Mouse (Mus musculus): ENCODE measurements around the gene Gm12216. TPM values are rescaled to one million over a fixed set of nuclear protein-coding genes. Genes with fewer than 3 reads are reported as not detected.
A peak's percentile ranks its signal among the peaks of the same experiment; 100 is the strongest.

Gm12216 gene
- total RNA-seq, 1 experiment: 0.27 TPM

GRCm38 (mm10) chr11:53770125-53770791, 88.8 kb downstream of the Gm12216 start:
- H3K4me3 ChIP-seq (ENCODE audit: insufficient read depth in 1 of 2, low read depth in 1 of 2, low read length in 2 of 2, poor library complexity in 1 of 2, severe bottlenecking in 1 of 2): peak overlapping the region; percentile 91 to 92
- DNase-seq (ENCODE audit: low read depth, low spot score): no peak
- peaks cover 7 to 29% of the 10 kb centered on the region in 2 experiments; a peak in 2 of 4 replicates for H3K4me1 ChIP-seq (ENCODE audit: control insufficient read depth in 2 of 2, insufficient read depth in 2 of 2, low read length in 2 of 2, poor library complexity in 1 of 2)
- TF ChIP-seq MAFK (IDR thresholded peaks at IDR 0.05; ENCODE audit: insufficient read depth, low read depth, low read length) (no peak), ZC3H11A (IDR thresholded peaks at IDR 0.05; ENCODE audit: borderline replicate concordance, low read depth, low read length) (no peak), HCFC1 (IDR thresholded peaks at IDR 0.05; ENCODE audit: borderline replicate concordance, insufficient read depth, low read length) (no peak), CHD2 (IDR thresholded peaks at IDR 0.05; ENCODE audit: low read depth, low read length) (no peak), ZNF384 (IDR thresholded peaks at IDR 0.05; ENCODE audit: low read depth, low read length) (no peak)
- H3K27ac ChIP-seq (ENCODE audit: insufficient read depth, low read depth, low read length, poor library complexity, severe bottlenecking): peak overlapping the region; percentile 57; the same call in 1 of the 2 replicates
- H3K36me3 ChIP-seq (ENCODE audit: control insufficient read depth, insufficient read depth, low read length, poor library complexity, severe bottlenecking): peaks cover 37% of the 10 kb centered on the region
- in situ Hi-C loops (cut with MboI; ENCODE audit: low sequenced_read_pairs in 2 of 2, unreplicated experiment in 2 of 2): no loop called here
- no peaks in the 10 kb centered on the region for H3K9me3 ChIP-seq (ENCODE audit: control insufficient read depth, insufficient read depth, low read depth, low read length)
- peak overlapping the region; percentile 83 for H3K9ac ChIP-seq (ENCODE audit: insufficient read depth, low read depth, low read length, poor library complexity, severe bottlenecking)

GRCm38 (mm10) chr11:53769760-53770124, 89.3 kb downstream of the Gm12216 start, which contains the start of gene Irf1:
Irf1 (plus strand) TSS chr11:53770014.
- Histone ChIP-seq H3K9me3 (ENCODE audit: control insufficient read depth, insufficient read depth, low read depth, low read length) (no peaks in the 10 kb centered on the region), H3K27ac (ENCODE audit: insufficient read depth, low read depth, low read length, poor library complexity, severe bottlenecking) (peak within 1 kb of the TSS; percentile 57; the same call in 1 of the 2 replicates), H3K36me3 (ENCODE audit: control insufficient read depth, insufficient read depth, low read length, poor library complexity, severe bottlenecking) (peaks cover 33% of the 10 kb centered on the region), H3K4me3 (ENCODE audit: insufficient read depth in 1 of 2, low read depth in 1 of 2, low read length in 2 of 2, poor library complexity in 1 of 2, severe bottlenecking in 1 of 2) (peak within 1 kb of the TSS; percentile 91 to 92), H3K9ac (ENCODE audit: insufficient read depth, low read depth, low read length, poor library complexity, severe bottlenecking) (peak within 1 kb of the TSS; percentile 83), H3K4me1 (ENCODE audit: control insufficient read depth in 2 of 2, insufficient read depth in 2 of 2, low read length in 2 of 2, poor library complexity in 1 of 2) (peaks cover 9 to 29% of the 10 kb centered on the region in 2 experiments)
- in situ Hi-C loops (cut with MboI; ENCODE audit: low sequenced_read_pairs in 2 of 2, unreplicated experiment in 2 of 2): no loop called here
- peak; percentile 93 for DNase-seq (ENCODE audit: low read depth, low spot score)
- TF ChIP-seq ZNF384 (IDR thresholded peaks at IDR 0.05; ENCODE audit: low read depth, low read length) (no peak), MAFK (IDR thresholded peaks at IDR 0.05; ENCODE audit: insufficient read depth, low read depth, low read length) (no peak), CHD2 (IDR thresholded peaks at IDR 0.05; ENCODE audit: low read depth, low read length) (no peak), HCFC1 (IDR thresholded peaks at IDR 0.05; ENCODE audit: borderline replicate concordance, insufficient read depth, low read length) (no peak), ZC3H11A (IDR thresholded peaks at IDR 0.05; ENCODE audit: borderline replicate concordance, low read depth, low read length) (no peak)

GRCm38 (mm10) chr11:53769185-53769576, 89.9 kb downstream of the Gm12216 start:
- peaks cover 27% of the 10 kb centered on the region for H3K36me3 ChIP-seq (ENCODE audit: control insufficient read depth, insufficient read depth, low read length, poor library complexity, severe bottlenecking)
- H3K27ac ChIP-seq (ENCODE audit: insufficient read depth, low read depth, low read length, poor library complexity, severe bottlenecking): no peak overlapping the region
- no peaks in the 10 kb centered on the region for H3K9me3 ChIP-seq (ENCODE audit: control insufficient read depth, insufficient read depth, low read depth, low read length)
- H3K4me1 ChIP-seq (ENCODE audit: control insufficient read depth in 2 of 2, insufficient read depth in 2 of 2, low read length in 2 of 2, poor library complexity in 1 of 2): peaks cover 14 to 31% of the 10 kb centered on the region in 2 experiments
- no peak for TF ChIP-seq CHD2 (IDR thresholded peaks at IDR 0.05; ENCODE audit: low read depth, low read length)
- no peak for TF ChIP-seq HCFC1 (IDR thresholded peaks at IDR 0.05; ENCODE audit: borderline replicate concordance, insufficient read depth, low read length)
- no peak for TF ChIP-seq MAFK (IDR thresholded peaks at IDR 0.05; ENCODE audit: insufficient read depth, low read depth, low read length)
- no peak for TF ChIP-seq ZC3H11A (IDR thresholded peaks at IDR 0.05; ENCODE audit: borderline replicate concordance, low read depth, low read length)
- in situ Hi-C loops (cut with MboI; ENCODE audit: low sequenced_read_pairs in 2 of 2, unreplicated experiment in 2 of 2): no loop called here
- peak overlapping the region; percentile 24 to 46 for H3K4me3 ChIP-seq (ENCODE audit: insufficient read depth in 1 of 2, low read depth in 1 of 2, low read length in 2 of 2, poor library complexity in 1 of 2, severe bottlenecking in 1 of 2)
- no peak for DNase-seq (ENCODE audit: low read depth, low spot score)
- no peak overlapping the region for H3K9ac ChIP-seq (ENCODE audit: insufficient read depth, low read depth, low read length, poor library complexity, severe bottlenecking)

GRCm38 (mm10) chr11:53768422-53769184, 90.5 kb downstream of the Gm12216 start:
- no peak for DNase-seq (ENCODE audit: low read depth, low spot score)
- Histone ChIP-seq H3K36me3 (ENCODE audit: control insufficient read depth, insufficient read depth, low read length, poor library complexity, severe bottlenecking) (peaks cover 21% of the 10 kb centered on the region), H3K4me1 (ENCODE audit: control insufficient read depth in 2 of 2, insufficient read depth in 2 of 2, low read length in 2 of 2, poor library complexity in 1 of 2) (peaks cover 16 to 32% of the 10 kb centered on the region in 2 experiments), H3K27ac (ENCODE audit: insufficient read depth, low read depth, low read length, poor library complexity, severe bottlenecking) (no peak overlapping the region), H3K9me3 (ENCODE audit: control insufficient read depth, insufficient read depth, low read depth, low read length) (no peaks in the 10 kb centered on the region), H3K9ac (ENCODE audit: insufficient read depth, low read depth, low read length, poor library complexity, severe bottlenecking) (no peak overlapping the region), H3K4me3 (ENCODE audit: insufficient read depth in 1 of 2, low read depth in 1 of 2, low read length in 2 of 2, poor library complexity in 1 of 2, severe bottlenecking in 1 of 2) (no peak overlapping the region)
- no peak for TF ChIP-seq HCFC1 (IDR thresholded peaks at IDR 0.05; ENCODE audit: borderline replicate concordance, insufficient read depth, low read length)
- no peak for TF ChIP-seq ZC3H11A (IDR thresholded peaks at IDR 0.05; ENCODE audit: borderline replicate concordance, low read depth, low read length)
- TF ChIP-seq ZNF384 (IDR thresholded peaks at IDR 0.05; ENCODE audit: low read depth, low read length): no peak
- no peak for TF ChIP-seq CHD2 (IDR thresholded peaks at IDR 0.05; ENCODE audit: low read depth, low read length)
- no peak for TF ChIP-seq MAFK (IDR thresholded peaks at IDR 0.05; ENCODE audit: insufficient read depth, low read depth, low read length)
- in situ Hi-C loops (cut with MboI; ENCODE audit: low sequenced_read_pairs in 2 of 2, unreplicated experiment in 2 of 2): no loop called here

All from ES-E14 (cell line).